Mouse (Mus musculus) heart, postnatal 0 days (tissue): Measurements from ENCODE around the gene Bdnf. TPM values are rescaled to one million over a fixed set of nuclear protein-coding genes. Genes with fewer than 3 reads are reported as not detected.

Experiments
- ATAC-seq: fragments of 200-750 bp; cut with Nextera tagmentation; 2 replicates; pipeline ENCODE4 v1.8.0; 2017; ENCODE audit warnings: low read depth, moderate number of reproducible peaks, moderate library complexity; ENCODE audit not compliant: insufficient read depth
- DNase-seq: peaks from one replicate; pipeline ENCODE4 v3.0.0-alpha.2; 2016; ENCODE audit warnings: low spot score
- H3K27ac ChIP-seq: fragments of 300-500 bp; sonication (generic); 2 replicates; pipeline ENCODE4 v1.5.1; 2014; ENCODE audit warnings: low read depth, mild to moderate bottlenecking
- H3K27me3 ChIP-seq: fragments of 300-500 bp; sonication (generic); 2 replicates; pipeline ENCODE4 v1.6.1; 2014; ENCODE audit warnings: low read length, mixed read lengths; ENCODE audit not compliant: control insufficient read depth, insufficient read depth
- H3K36me3 ChIP-seq: fragments of 300-500 bp; sonication (generic); replicated peaks from 2 replicates; pipeline ENCODE4 v1.6.1; 2014; ENCODE audit warnings: low read length, mixed read lengths; ENCODE audit not compliant: control insufficient read depth, insufficient read depth
- H3K4me1 ChIP-seq: fragments of 300-500 bp; sonication (generic); 2 replicates; pipeline ENCODE4 v1.6.1; 2014; ENCODE audit warnings: antibody characterized with exemption; ENCODE audit not compliant: control insufficient read depth, insufficient read depth
- H3K4me2 ChIP-seq: fragments of 300-500 bp; sonication (generic); 2 replicates; pipeline ENCODE4 v1.6.1; 2014; ENCODE audit warnings: low read depth, mild to moderate bottlenecking, low read length, moderate library complexity
- H3K4me3 ChIP-seq: fragments of 300-500 bp; sonication (generic); 2 replicates; pipeline ENCODE4 v1.5.1; 2014; ENCODE audit warnings: low read depth, low read length
- H3K9ac ChIP-seq: fragments of 300-500 bp; sonication (generic); replicated peaks from 2 replicates; pipeline ENCODE4 v1.6.1; 2014; ENCODE audit warnings: low read depth, low read length, mixed read lengths
- H3K9me3 ChIP-seq: fragments of 300-500 bp; sonication (generic); replicated peaks from 2 replicates; pipeline ENCODE4 v1.6.1; 2016; ENCODE audit warnings: low read length; ENCODE audit not compliant: control insufficient read depth
- CTCF ChIP-seq: IDR thresholded peaks from 2 replicates; pipeline ENCODE4 v1.5.1; 2016; ENCODE audit warnings: antibody characterized with exemption, control low read depth, low read depth
- EP300 ChIP-seq: IDR thresholded peaks from 2 replicates; pipeline ENCODE4 v1.6.1; 2016; ENCODE audit warnings: antibody characterized with exemption, low read depth
- WGBS: fragments of 180-500 bp; shearing (Covaris S2); extraction: QIAGEN DNeasy Blood & Tissue Kit; methylation state at CpG from one replicate; pipeline ENCODE4 v1.1.7; 2014; 5-methylcytosine and 5-hydroxymethylcytosine counted together
- polyA plus RNA-seq: library from polyadenylated mRNA; unstranded; fragments of >200 nt; fragmentation: Nextera tagmentation; extraction: Ambion mirVana; gene quantifications from 2 replicates; pipeline ENCODE4 v1.2.1, GENCODE M21; 2015
- total RNA-seq: library from RNA; depleted of rRNA; stranded (reverse); fragments of >200 nt; gene quantifications from 2 replicates; pipeline ENCODE4 v1.2.3, GENCODE M21; 2014; ENCODE audit warnings: low replicate concordance

Bdnf gene
- total and polyA plus RNA-seq, 2 experiments from 2014 or later = 0.30 TPM; not detected in 1

GRCm38 (mm10) chr2:109711049-109711448 is 36.5 kb downstream of the Bdnf start:
- Histone ChIP-seq H3K4me1 (no peaks in the 10 kb centered on the region), H3K27me3 (no peaks in the 10 kb centered on the region), H3K4me2 (no peak overlapping the region), H3K4me3 (no peak overlapping the region), H3K9ac (no peak overlapping the region), H3K27ac (no peak overlapping the region), H3K36me3 (no peaks in the 10 kb centered on the region), H3K9me3 (no peaks in the 10 kb centered on the region)
- TF ChIP-seq EP300 (no peak), CTCF (no peak)
- ATAC-seq (no peak), DNase-seq (no peak)
- 73% methylated on average over 1 of the region's 1 CpGs for WGBS

GRCm38 (mm10) chr2:109725261-109725660 is 50.8 kb downstream of the Bdnf start:
- TF ChIP-seq EP300 (no peak), CTCF (no peak)
- ATAC-seq (no peak), DNase-seq (no peak)
- Histone ChIP-seq H3K27me3 (no peaks in the 10 kb centered on the region), H3K36me3 (no peaks in the 10 kb centered on the region), H3K4me1 (no peaks in the 10 kb centered on the region), H3K9ac (no peak overlapping the region), H3K4me2 (no peak overlapping the region), H3K9me3 (no peaks in the 10 kb centered on the region), H3K27ac (no peak overlapping the region), H3K4me3 (no peak overlapping the region)
- 52% methylated on average over 3 of the region's 3 CpGs for WGBS

GRCm38 (mm10) chr2:109725831-109726230 is 51.3 kb downstream of the Bdnf start:
- Histone ChIP-seq H3K27me3 (no peaks in the 10 kb centered on the region), H3K36me3 (no peaks in the 10 kb centered on the region), H3K4me2 (no peak overlapping the region), H3K9ac (no peak overlapping the region), H3K4me3 (no peak overlapping the region), H3K9me3 (no peaks in the 10 kb centered on the region), H3K4me1 (no peaks in the 10 kb centered on the region), H3K27ac (no peak overlapping the region)
- TF ChIP-seq CTCF = no peak
- no peak for TF ChIP-seq EP300
- no peak for ATAC-seq
- no peak for DNase-seq
- 54% methylated on average over 6 of the region's 6 CpGs for WGBS

GRCm38 (mm10) chr2:109729221-109729620 is 54.7 kb downstream of the Bdnf start:
- Histone ChIP-seq H3K9ac (no peak overlapping the region), H3K4me2 (no peak overlapping the region), H3K4me1 (no peaks in the 10 kb centered on the region), H3K4me3 (no peak overlapping the region), H3K27ac (no peak overlapping the region), H3K9me3 (no peaks in the 10 kb centered on the region), H3K36me3 (no peaks in the 10 kb centered on the region), H3K27me3 (no peaks in the 10 kb centered on the region)
- ATAC-seq = no peak
- no peak for DNase-seq
- TF ChIP-seq CTCF = no peak
- no peak for TF ChIP-seq EP300
- 89% methylated on average over 1 of the region's 1 CpGs for WGBS

- Histone ChIP-seq H3K9me3 (no peaks in the 10 kb centered on the region), H3K4me2 (no peak overlapping the region), H3K9ac (no peak overlapping the region), H3K27me3 (no peaks in the 10 kb centered on the region), H3K4me3 (no peak overlapping the region), H3K27ac (no peak overlapping the region), H3K4me1 (no peaks in the 10 kb centered on the region), H3K36me3 (no peaks in the 10 kb centered on the region)
- TF ChIP-seq CTCF (no peak), EP300 (no peak)
- DNase-seq (no peak), ATAC-seq (no peak)
- 44% methylated on average over 9 of the region's 9 CpGs for WGBS
Measured at GRCm38 (mm10) chr2:109733201-109734039, 58.9 kb downstream of the Bdnf start.

- Histone ChIP-seq H3K4me3 (no peak overlapping the region), H3K4me2 (no peak overlapping the region), H3K9ac (no peak overlapping the region), H3K4me1 (no peaks in the 10 kb centered on the region), H3K27me3 (no peaks in the 10 kb centered on the region), H3K36me3 (no peaks in the 10 kb centered on the region), H3K9me3 (no peaks in the 10 kb centered on the region), H3K27ac (no peak overlapping the region)
- ATAC-seq (no peak), DNase-seq (no peak)
- WGBS = 89% methylated on average over 3 of the region's 3 CpGs
- no peak for TF ChIP-seq CTCF
- TF ChIP-seq EP300 = no peak
Measured at GRCm38 (mm10) chr2:109734228-109734627, 59.7 kb downstream of the Bdnf start.
